12 mouse cellular contexts compared by ENCODE assay signal in the genomic region with DNA sequence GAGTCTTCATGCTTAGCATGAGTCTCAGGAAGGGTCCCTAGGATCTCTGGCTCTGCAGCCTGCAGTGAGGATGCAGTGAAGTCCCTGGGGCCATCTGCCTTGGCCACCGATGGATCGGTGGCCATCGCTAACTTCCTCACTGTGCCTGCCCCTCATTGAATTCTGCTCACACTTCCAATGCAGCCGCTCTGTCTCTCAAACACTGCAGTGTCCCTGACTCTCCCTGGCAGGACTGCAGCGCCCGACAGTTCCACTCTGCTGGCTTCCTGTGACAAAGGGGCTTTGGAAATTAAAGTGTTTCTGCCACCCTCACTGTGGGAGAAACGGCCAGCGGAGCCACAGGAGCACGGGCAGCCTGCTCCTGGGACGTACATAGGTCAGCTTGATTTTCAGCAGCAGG.
DNase-seq lines count a peak whose midpoint lies in the region; ATAC-seq and TF ChIP-seq lines count a peak whose summit lies in the region.
"Had no signal": no experiment of that assay in that cellular context is flagged by ENCODE, and none has a peak within 500 bp of the region (broad histone marks: within the 10 kb centered on the region; RNA-seq: fewer than 3 reads in every experiment).

No protein-coding gene starts in this region.

- H3K4me1 ChIP-seq in lung, embryonic 14.5 days (ENCODE audit: insufficient read depth), result peaks cover 3% of the 10 kb centered on the region
- H3K4me1 ChIP-seq in lung, adult 2 months (ENCODE audit: control insufficient read depth, insufficient read depth, low read length), result no peaks in the 10 kb centered on the region
- peaks cover 23% of the 10 kb centered on the region for H3K4me1 ChIP-seq in embryonic facial prominence, embryonic 13.5 days
- H3K4me1 ChIP-seq in hindbrain, embryonic 11.5 days (replicated peaks; ENCODE audit: control insufficient read depth, insufficient read depth, low read length), result peaks cover 2% of the 10 kb centered on the region; the same call in 1 of the 2 replicates
- peaks cover 26% of the 10 kb centered on the region for H3K4me1 ChIP-seq in midbrain, embryonic 13.5 days (replicated peaks)
- H3K4me1 ChIP-seq: heart, embryonic 12.5 days; stomach, embryonic 15.5 days had no signal

- TF ChIP-seq POLR2A in lung, adult 2 months (IDR thresholded peaks at IDR 0.05; ENCODE audit: borderline replicate concordance, extremely low read depth, low read depth, low read length), result no peak

- H3K36me3 ChIP-seq in lung, embryonic 14.5 days (ENCODE audit: insufficient read depth), result no peaks in the 10 kb centered on the region
- H3K36me3 ChIP-seq in embryonic facial prominence, embryonic 13.5 days, result no peaks in the 10 kb centered on the region
- no peaks in the 10 kb centered on the region for H3K36me3 ChIP-seq in hindbrain, embryonic 11.5 days (ENCODE audit: control insufficient read depth, insufficient read depth, low read length)
- H3K36me3 ChIP-seq in midbrain, embryonic 13.5 days, result peaks cover 15% of the 10 kb centered on the region
- H3K36me3 ChIP-seq: heart, embryonic 12.5 days; stomach, embryonic 15.5 days had no signal

- H3K9me3 ChIP-seq in lung, embryonic 14.5 days (ENCODE audit: low read depth, low read length), result no peaks in the 10 kb centered on the region
- H3K9me3 ChIP-seq in embryonic facial prominence, embryonic 13.5 days, result no peaks in the 10 kb centered on the region
- no peaks in the 10 kb centered on the region for H3K9me3 ChIP-seq in hindbrain, embryonic 11.5 days (ENCODE audit: control insufficient read depth, low read length)
- no peaks in the 10 kb centered on the region for H3K9me3 ChIP-seq in midbrain, embryonic 13.5 days
- H3K9me3 ChIP-seq: heart, embryonic 12.5 days; stomach, embryonic 15.5 days had no signal

- 30% methylated on average over 10 of the region's 10 CpGs for WGBS in lung, embryonic 14.5 days
- WGBS in lung, adult 2 months, result 43% methylated on average over 10 of the region's 10 CpGs
- 52% methylated on average over 10 of the region's 10 CpGs for WGBS in embryonic facial prominence, embryonic 13.5 days
- WGBS in hindbrain, embryonic 11.5 days, result 58% methylated on average over 10 of the region's 10 CpGs
- 32% methylated on average over 10 of the region's 10 CpGs for WGBS in midbrain, embryonic 13.5 days

- 0 out of 2 replicates have a peak overlapping the region, but pooled peaks have one; percentile 20 for H3K4me2 ChIP-seq in lung, embryonic 14.5 days
- H3K4me2 ChIP-seq in embryonic facial prominence, embryonic 13.5 days, result no peak overlapping the region
- no peak overlapping the region for H3K4me2 ChIP-seq in hindbrain, embryonic 11.5 days (replicated peaks; ENCODE audit: low read depth, low read length)
- no peak overlapping the region for H3K4me2 ChIP-seq in midbrain, embryonic 13.5 days (replicated peaks)
- H3K4me2 ChIP-seq: heart, embryonic 12.5 days; stomach, embryonic 15.5 days had no signal

- no peak overlapping the region for H3K4me3 ChIP-seq in lung, embryonic 14.5 days (ENCODE audit: low read depth, low read length)
- H3K4me3 ChIP-seq in lung, adult 2 months (replicated peaks; ENCODE audit: extremely low read depth, low read depth, low read length), result no peak overlapping the region
- H3K4me3 ChIP-seq in embryonic facial prominence, embryonic 13.5 days, result no peak overlapping the region
- no peak overlapping the region for H3K4me3 ChIP-seq in hindbrain, embryonic 11.5 days (ENCODE audit: low read depth, low read length)
- H3K4me3 ChIP-seq in midbrain, embryonic 13.5 days (replicated peaks), result no peak overlapping the region
- H3K4me3 ChIP-seq: heart, embryonic 12.5 days; stomach, embryonic 15.5 days had no signal

- no peak for ATAC-seq in lung, embryonic 14.5 days (ENCODE audit: insufficient read depth)
- ATAC-seq in embryonic facial prominence, embryonic 13.5 days (ENCODE audit: insufficient number of reproducible peaks, insufficient read depth, low FRiP score, low TSS enrichment, low read depth), result no peak
- no peak for ATAC-seq in hindbrain, embryonic 11.5 days (ENCODE audit: low FRiP score)
- ATAC-seq in midbrain, embryonic 13.5 days, result peak; percentile 22; the same call in 1 of the 2 replicates

- TF ChIP-seq CTCF in lung, embryonic 14.5 days (IDR thresholded peaks at IDR 0.05; ENCODE audit: low read depth), result no peak
- TF ChIP-seq CTCF in lung, adult 2 months (IDR thresholded peaks at IDR 0.05; ENCODE audit: insufficient read depth, low read length), result no peak

- intact Hi-C loops in heart, postnatal 36 days (cut with DNase I), result no loop called here

- no peak overlapping the region for H3K9ac ChIP-seq in lung, embryonic 14.5 days
- H3K9ac ChIP-seq in embryonic facial prominence, embryonic 13.5 days, result peak overlapping the region; percentile 46; the same call in 1 of the 2 replicates
- H3K9ac ChIP-seq in hindbrain, embryonic 11.5 days (ENCODE audit: low read depth, low read length), result no peak overlapping the region
- no peak overlapping the region; the same call in 1 of the 2 replicates for H3K9ac ChIP-seq in midbrain, embryonic 13.5 days (replicated peaks)
- H3K9ac ChIP-seq: heart, embryonic 12.5 days; stomach, embryonic 15.5 days had no signal

- H3K27ac ChIP-seq in lung, embryonic 14.5 days (ENCODE audit: low read depth), result peak overlapping the region; percentile 46; the same call in 1 of the 2 replicates
- H3K27ac ChIP-seq in embryonic facial prominence, embryonic 13.5 days, result peak overlapping the region; percentile 39; the same call in 1 of the 2 replicates
- H3K27ac ChIP-seq in hindbrain, embryonic 11.5 days (ENCODE audit: low read depth, low read length), result peak overlapping the region; percentile 27; the same call in 1 of the 2 replicates
- H3K27ac ChIP-seq in midbrain, embryonic 13.5 days, result peak overlapping the region; percentile 56
- H3K27ac ChIP-seq: stomach, embryonic 15.5 days had no signal

- H3K27me3 ChIP-seq in lung, embryonic 14.5 days (ENCODE audit: insufficient read depth, low read length), result no peaks in the 10 kb centered on the region
- H3K27me3 ChIP-seq in embryonic facial prominence, embryonic 13.5 days, result no peaks in the 10 kb centered on the region
- H3K27me3 ChIP-seq in hindbrain, embryonic 11.5 days (ENCODE audit: control insufficient read depth, insufficient read depth, low read length), result peaks cover 8% of the 10 kb centered on the region
- H3K27me3 ChIP-seq in midbrain, embryonic 13.5 days, result peaks cover 11% of the 10 kb centered on the region
- H3K27me3 ChIP-seq: stomach, embryonic 15.5 days had no signal

- DNase-seq in lung, embryonic 14.5 days, result peak; percentile 39
- DNase-seq in lung, adult 2 months, result no peak
- DNase-seq in hindbrain, embryonic 11.5 days (ENCODE audit: low spot score), result peak; percentile 19
- DNase-seq in gastrocnemius, adult 18-20 months (ENCODE audit: low spot score), result no peak
- no peak for DNase-seq in left cerebral cortex, adult 8-10 months (ENCODE audit: low spot score in 2 of 2)
- DNase-seq in heart, postnatal 36 days, result no peak
- DNase-seq: cerebellum, adult 8-10 months; gastrocnemius, postnatal 25 days had no signal

Comparison
In these comparisons a context has a peak if more than half of its experiments do, and no peak if none do; other contexts are left out.
1. DNase-seq: peak in lung, embryonic 14.5 days (single experiment) and hindbrain, embryonic 11.5 days (single experiment); none in lung, adult 2 months (single experiment), gastrocnemius, adult 18-20 months (single experiment), left cerebral cortex, adult 8-10 months (0 of 2) and heart, postnatal 36 days (0 of 2).
2. Peak in every context shown above with its lines, with median percentiles within 50 percentile points of each other: H3K27ac ChIP-seq.